Mouse (Mus musculus): ENCODE measurements around the gene Chrna4.

DNA sequence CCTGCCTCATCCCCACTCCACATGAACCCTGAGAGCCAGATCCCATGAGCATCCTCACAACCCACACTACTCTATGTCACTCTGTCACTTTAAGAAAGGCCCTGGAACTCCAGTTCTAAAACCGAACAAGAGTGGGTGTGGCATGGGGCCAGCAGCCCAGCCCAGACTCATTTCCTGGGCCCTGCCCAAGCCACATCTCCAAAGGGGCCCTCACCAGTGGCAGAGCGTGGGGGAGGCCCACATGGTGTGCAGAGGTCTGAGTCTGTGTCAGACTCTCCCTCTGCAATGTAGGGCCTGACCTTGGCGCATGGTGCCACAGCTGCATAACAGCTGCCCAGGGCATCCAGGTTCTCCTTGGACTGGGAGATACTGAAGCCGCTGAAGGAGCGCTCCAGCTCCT is 37.5 kb upstream of the Chrna4 start:
- TF ChIP-seq GATA1 (IDR thresholded peaks at IDR 0.05; ENCODE audit: borderline replicate concordance, low read length) (no peak), FLI1 (IDR thresholded peaks at IDR 0.05; ENCODE audit: low read length) (no peak)
